In genomic region chr6:99652341-99652740, GRCm38 (mm10) we compare ENCODE assay signal across 13 mouse cellular contexts. TPM values are rescaled to one million over a fixed set of nuclear protein-coding genes. Genes with fewer than 3 reads are reported as not detected.
A peak's percentile ranks its signal among the peaks of the same experiment; 100 is the strongest.
DNase-seq lines count a peak whose midpoint lies in the region; ATAC-seq and TF ChIP-seq lines count a peak whose summit lies in the region.
"Had no signal": no experiment of that assay in that cellular context is flagged by ENCODE, and none has a peak within 500 bp of the region (broad histone marks: within the 10 kb centered on the region; RNA-seq: fewer than 3 reads in every experiment).

No protein-coding gene starts in this region.

- H3K79me2 ChIP-seq in CH12.LX (replicated peaks; ENCODE audit: control insufficient read depth, extremely low read depth, insufficient read depth, poor library complexity, severe bottlenecking), result no peaks in the 10 kb centered on the region; the same call in 1 of the 2 replicates

- no peak for TF ChIP-seq POLR2A in CH12.LX (IDR thresholded peaks at IDR 0.05; ENCODE audit: low read depth, low read length)

- WGBS in embryonic facial prominence, embryonic 11.5 days, result 84% methylated on average over 2 of the region's 2 CpGs
- WGBS in embryonic facial prominence, embryonic 10.5 days, result 89% methylated on average over 2 of the region's 2 CpGs
- WGBS in midbrain, embryonic 11.5 days, result 92% methylated on average over 2 of the region's 2 CpGs

- no peak for TF ChIP-seq EP300 in CH12.LX (IDR thresholded peaks at IDR 0.05; ENCODE audit: low read length)

- H3K4me2 ChIP-seq in embryonic facial prominence, embryonic 11.5 days (ENCODE audit: low read depth, low read length), result no peak overlapping the region
- H3K4me2 ChIP-seq in CH12.LX (ENCODE audit: insufficient read depth, low read depth, poor library complexity, severe bottlenecking), result no peak overlapping the region
- H3K4me2 ChIP-seq in midbrain, embryonic 11.5 days, result no peak overlapping the region
- H3K4me2 ChIP-seq: embryonic facial prominence, embryonic 15.5 days; liver, embryonic 11.5 days had no signal

- TF ChIP-seq CTCF in left cerebral cortex, adult 2 months (IDR thresholded peaks at IDR 0.05), result peak; percentile 58
- TF ChIP-seq CTCF in CH12.LX (conservative IDR thresholded peaks at IDR 0.05 in 1 of 2, IDR thresholded peaks at IDR 0.05 in 1 of 2; ENCODE audit: low read depth in 2 of 2, low read length in 2 of 2), result peak in 1 of 2 experiments; percentile 70; a peak in 2 of 4 replicates

- TF ChIP-seq RAD21 in CH12.LX (IDR thresholded peaks at IDR 0.05; ENCODE audit: low read depth, low read length), result peak; percentile 69

- in situ Hi-C loops in CH12.LX (cut with MboI; ENCODE audit: low pct_ligation_motif_present, low pct_unique_long_range_greater_than_20kb, low sequenced_read_pairs), result loop anchor here (25.0 kb wide), 1 partner anchor 135 kb away; no protein-coding TSS in a partner anchor

- H3K36me3 ChIP-seq in embryonic facial prominence, embryonic 11.5 days (replicated peaks; ENCODE audit: control insufficient read depth, insufficient read depth, low read depth, low read length), result no peaks in the 10 kb centered on the region
- H3K36me3 ChIP-seq in embryonic facial prominence, embryonic 10.5 days (replicated peaks), result peaks cover 3% of the 10 kb centered on the region; the same call in 1 of the 2 replicates
- peaks cover 2 to 26% of the 10 kb centered on the region in 2 experiments for H3K36me3 ChIP-seq in CH12.LX (replicated peaks in 1 of 2; ENCODE audit: control insufficient read depth in 1 of 2, insufficient read depth in 1 of 2, low read length in 1 of 2)
- no peaks in the 10 kb centered on the region for H3K36me3 ChIP-seq in midbrain, embryonic 11.5 days (ENCODE audit: control insufficient read depth, insufficient read depth, low read length)
- H3K36me3 ChIP-seq: embryonic facial prominence, embryonic 15.5 days had no signal

- no peak overlapping the region for H3K4me3 ChIP-seq in embryonic facial prominence, embryonic 11.5 days (ENCODE audit: low read depth, low read length)
- no peak overlapping the region for H3K4me3 ChIP-seq in embryonic facial prominence, embryonic 10.5 days
- H3K4me3 ChIP-seq in left cerebral cortex, adult 2 months, result no peak overlapping the region
- H3K4me3 ChIP-seq in CH12.LX (replicated peaks in 1 of 3; ENCODE audit: low read depth in 2 of 3, low read length in 2 of 3, poor library complexity in 1 of 3), result no peak overlapping the region
- no peak overlapping the region for H3K4me3 ChIP-seq in midbrain, embryonic 11.5 days (ENCODE audit: low read depth, low read length)
- H3K4me3 ChIP-seq: embryonic facial prominence, embryonic 15.5 days had no signal

- ATAC-seq in embryonic facial prominence, embryonic 11.5 days (replicated peaks; ENCODE audit: insufficient number of reproducible peaks, low FRiP score, low TSS enrichment, low read depth), result no peak
- ATAC-seq in midbrain, embryonic 11.5 days (ENCODE audit: low FRiP score), result no peak
- ATAC-seq in megakaryocyte progenitor cell, adult 5-6 weeks (replicated peaks; ENCODE audit: poor library complexity), result no peak
- ATAC-seq in erythroblast, adult 5-6 weeks (replicated peaks; ENCODE audit: low FRiP score, poor library complexity, severe bottlenecking), result no peak

- H3K27me3 ChIP-seq in embryonic facial prominence, embryonic 11.5 days (ENCODE audit: control insufficient read depth, insufficient read depth, low read length), result no peaks in the 10 kb centered on the region
- H3K27me3 ChIP-seq in embryonic facial prominence, embryonic 10.5 days (replicated peaks; ENCODE audit: low read depth, poor library complexity, severe bottlenecking), result no peaks in the 10 kb centered on the region
- no peaks in the 10 kb centered on the region for H3K27me3 ChIP-seq in CH12.LX (replicated peaks)
- no peaks in the 10 kb centered on the region for H3K27me3 ChIP-seq in midbrain, embryonic 11.5 days (ENCODE audit: control insufficient read depth, insufficient read depth, low read length)
- H3K27me3 ChIP-seq: embryonic facial prominence, embryonic 15.5 days had no signal

- no peak overlapping the region for H3K9ac ChIP-seq in embryonic facial prominence, embryonic 11.5 days (replicated peaks; ENCODE audit: low read length)
- no peak overlapping the region for H3K9ac ChIP-seq in CH12.LX (ENCODE audit: insufficient read depth, low read depth)
- no peak overlapping the region for H3K9ac ChIP-seq in midbrain, embryonic 11.5 days (ENCODE audit: low read length)
- H3K9ac ChIP-seq: embryonic facial prominence, embryonic 15.5 days had no signal

- no peaks in the 10 kb centered on the region for H3K9me3 ChIP-seq in embryonic facial prominence, embryonic 11.5 days (replicated peaks; ENCODE audit: control insufficient read depth, low read length)
- no peaks in the 10 kb centered on the region for H3K9me3 ChIP-seq in embryonic facial prominence, embryonic 10.5 days
- H3K9me3 ChIP-seq in CH12.LX (replicated peaks; ENCODE audit: low read length), result no peaks in the 10 kb centered on the region
- no peaks in the 10 kb centered on the region for H3K9me3 ChIP-seq in midbrain, embryonic 11.5 days (ENCODE audit: control insufficient read depth, low read length)
- H3K9me3 ChIP-seq: embryonic facial prominence, embryonic 15.5 days had no signal

- H3K4me1 ChIP-seq in embryonic facial prominence, embryonic 11.5 days (ENCODE audit: control insufficient read depth, insufficient read depth, low read length), result no peaks in the 10 kb centered on the region
- H3K4me1 ChIP-seq in embryonic facial prominence, embryonic 10.5 days, result peaks cover 22% of the 10 kb centered on the region; the same call in 1 of the 2 replicates
- H3K4me1 ChIP-seq in CH12.LX (ENCODE audit: control insufficient read depth in 1 of 2, insufficient read depth in 2 of 2), result peaks cover 7 to 75% of the 10 kb centered on the region in 2 experiments; a peak in 3 of 4 replicates
- no peaks in the 10 kb centered on the region for H3K4me1 ChIP-seq in midbrain, embryonic 11.5 days (ENCODE audit: control insufficient read depth, insufficient read depth, low read length)
- H3K4me1 ChIP-seq: embryonic facial prominence, embryonic 15.5 days had no signal

- intact Hi-C loops in left cerebral cortex, adult 2 months (cut with DNase I), result loop anchor here (2.0 to 5.0 kb wide), 2 partner anchors 130 to 995 kb away; no protein-coding TSS in a partner anchor

- H3K27ac ChIP-seq in embryonic facial prominence, embryonic 11.5 days (replicated peaks; ENCODE audit: low read depth, low read length), result no peak overlapping the region
- H3K27ac ChIP-seq in embryonic facial prominence, embryonic 10.5 days (replicated peaks), result no peak overlapping the region
- no peak overlapping the region for H3K27ac ChIP-seq in left cerebral cortex, adult 2 months
- H3K27ac ChIP-seq in CH12.LX (ENCODE audit: insufficient read depth, low read depth), result no peak overlapping the region
- no peak overlapping the region for H3K27ac ChIP-seq in midbrain, embryonic 11.5 days (ENCODE audit: low read depth, low read length)
- H3K27ac ChIP-seq: embryonic facial prominence, embryonic 15.5 days had no signal

- dilution Hi-C loops in CH12.LX (cut with MboI; ENCODE audit: extremely low pct_ligation_motif_present, extremely low pct_unique_long_range_greater_than_20kb, low sequenced_read_pairs), result no loop called here

- DNase-seq in embryonic facial prominence, embryonic 11.5 days (ENCODE audit: low spot score), result peak; percentile 46
- DNase-seq in embryonic facial prominence, embryonic 10.5 days (ENCODE audit: low spot score), result no peak
- no peak for DNase-seq in left cerebral cortex, adult 2 months (ENCODE audit: extremely low spot score in 1 of 2, low spot score in 2 of 2)
- DNase-seq in left cerebral cortex, adult 18-20 months (ENCODE audit: low spot score in 2 of 2), result no peak
- no peak for DNase-seq in CH12.LX (ENCODE audit: extremely low read depth)
- peak; percentile 77 for DNase-seq in midbrain, embryonic 11.5 days (ENCODE audit: low spot score, missing footprints)
- DNase-seq: cerebellum, adult 8-10 months; kidney, adult 18-20 months; layer of hippocampus, postnatal 36 days had no signal

RNA-seq across cellular contexts. Expression of gene Eif4e3, which starts 14.2 kb away (rescaled TPM):
- 16.8 and 19.3 TPM in 2 replicates for polyA plus RNA-seq in embryonic facial prominence, embryonic 11.5 days (2014; fragmentation: Nextera tagmentation; extraction: Ambion mirVana)
- 14.2 and 16.5 TPM in 2 replicates for polyA plus RNA-seq in embryonic facial prominence, embryonic 10.5 days (2016; fragmentation: Nextera tagmentation; extraction: Ambion mirVana)
- 10 to 100 TPM; 18.5 to 20.3 TPM for total RNA-seq in left cerebral cortex, adult 2 months (2021)
- total RNA-seq in left cerebral cortex, adult 18-20 months (2021), result 10 to 100 TPM; 19.4 to 20.0 TPM
- total RNA-seq in CH12.LX (2012; rRNA removed) (6.4 and 9.8 TPM in 2 replicates), CH12.LX (2014; rRNA removed) (10.1 and 11.8 TPM in 2 replicates)
- polyA plus RNA-seq in CH12.LX (2012; ENCODE audit: insufficient read length, low read depth), result 16.2 and 16.3 TPM in 2 replicates
- 16.2 and 17.5 TPM in 2 replicates for polyA plus RNA-seq in midbrain, embryonic 11.5 days (2014; fragmentation: Nextera tagmentation; extraction: Ambion mirVana)
- 19.4 and 23.6 TPM in 2 replicates for total RNA-seq in megakaryocyte progenitor cell, adult 5-6 weeks (2015)
- 19.8 and 20.8 TPM in 2 replicates for total RNA-seq in megakaryocyte progenitor cell, adult 5-6 weeks (2017)
- total RNA-seq in erythroblast, adult 5-6 weeks (2015; ENCODE audit: low replicate concordance), result 5.6 and 6.1 TPM in 2 replicates
- 4.3 and 9.8 TPM in 2 replicates for total RNA-seq in erythroblast, adult 5-6 weeks (2017; ENCODE audit: low replicate concordance)

RNA-seq across cellular contexts. Expression of gene Gm20696, which starts 14.3 kb away (rescaled TPM):
- polyA plus RNA-seq in embryonic facial prominence, embryonic 11.5 days (2014; fragmentation: Nextera tagmentation; extraction: Ambion mirVana), result 2.5 and 3.0 TPM in 2 replicates
- polyA plus RNA-seq in embryonic facial prominence, embryonic 10.5 days (2016; fragmentation: Nextera tagmentation; extraction: Ambion mirVana), result 3.1 and 4.5 TPM in 2 replicates
- 1 to 10 TPM; 9.0 to 9.2 TPM for total RNA-seq in left cerebral cortex, adult 2 months (2021)
- total RNA-seq in left cerebral cortex, adult 18-20 months (2021), result 1 to 10 TPM; 7.2 to 8.7 TPM
- total RNA-seq in CH12.LX (2012; rRNA removed) (0.29 and 0.59 TPM in 2 replicates), CH12.LX (2014; rRNA removed) (not detected in 2 replicates)
- polyA plus RNA-seq in CH12.LX (2012; ENCODE audit: insufficient read length, low read depth), result not detected in 2 replicates
- polyA plus RNA-seq in midbrain, embryonic 11.5 days (2014; fragmentation: Nextera tagmentation; extraction: Ambion mirVana), result 2.5 and 3.4 TPM in 2 replicates
- total RNA-seq in megakaryocyte progenitor cell, adult 5-6 weeks (2015), result 5.9 and 11.8 TPM in 2 replicates
- total RNA-seq in megakaryocyte progenitor cell, adult 5-6 weeks (2017), result 2.7 and 3.5 TPM in 2 replicates
- 2.7 and 11.3 TPM in 2 replicates for total RNA-seq in erythroblast, adult 5-6 weeks (2015; ENCODE audit: low replicate concordance)
- total RNA-seq in erythroblast, adult 5-6 weeks (2017; ENCODE audit: low replicate concordance), result 3.7 and 7.8 TPM in 2 replicates

RNA-seq across cellular contexts. Expression of gene Gpr27, which starts 40.1 kb away (rescaled TPM):
- 2.8 and 4.6 TPM in 2 replicates for polyA plus RNA-seq in embryonic facial prominence, embryonic 11.5 days (2014; fragmentation: Nextera tagmentation; extraction: Ambion mirVana)
- 1.5 and 2.1 TPM in 2 replicates for polyA plus RNA-seq in embryonic facial prominence, embryonic 10.5 days (2016; fragmentation: Nextera tagmentation; extraction: Ambion mirVana)
- 10 to 100 TPM; 46.1 to 47.8 TPM for total RNA-seq in left cerebral cortex, adult 2 months (2021)
- 10 to 100 TPM; 39.9 to 47.2 TPM for total RNA-seq in left cerebral cortex, adult 18-20 months (2021)
- total RNA-seq in CH12.LX (2012; rRNA removed), result not detected in 2 replicates
- not detected in 2 replicates for total RNA-seq in CH12.LX (2014; rRNA removed)
- polyA plus RNA-seq in CH12.LX (2012; ENCODE audit: insufficient read length, low read depth), result not detected in 2 replicates
- polyA plus RNA-seq in midbrain, embryonic 11.5 days (2014; fragmentation: Nextera tagmentation; extraction: Ambion mirVana), result 3.0 and 3.8 TPM in 2 replicates
- 0.10 TPM in 1 of 2 replicates, not detected in the other for total RNA-seq in megakaryocyte progenitor cell, adult 5-6 weeks (2015)
- not detected in 2 replicates for total RNA-seq in megakaryocyte progenitor cell, adult 5-6 weeks (2017)
- 3.6 TPM in 1 of 2 replicates, not detected in the other for total RNA-seq in erythroblast, adult 5-6 weeks (2015; ENCODE audit: low replicate concordance)
- 0.98 TPM in 1 of 2 replicates, not detected in the other for total RNA-seq in erythroblast, adult 5-6 weeks (2017; ENCODE audit: low replicate concordance)

Comparison
In these comparisons a context has a peak if more than half of its experiments do, and no peak if none do; other contexts are left out.
1. DNase-seq: peak in embryonic facial prominence, embryonic 11.5 days (single experiment) and midbrain, embryonic 11.5 days (single experiment); none in embryonic facial prominence, embryonic 10.5 days (single experiment), left cerebral cortex, adult 2 months (0 of 2), left cerebral cortex, adult 18-20 months (0 of 2) and CH12.LX (single experiment).
2. RNA of gene Gpr27, which starts 40.1 kb away (total RNA-seq): 46.1 to 47.8 TPM in left cerebral cortex, adult 2 months and 39.9 to 47.2 TPM in left cerebral cortex, adult 18-20 months; 0.10 TPM in megakaryocyte progenitor cell, adult 5-6 weeks, 0.98 to 3.6 TPM in erythroblast, adult 5-6 weeks and not detected in CH12.LX; every median in the first group is over 4 times any median in the second.